Mouse (Mus musculus) testis, adult 2 months (tissue): ENCODE data around the gene Gm6904.

ENCODE experiments used
- CTCF ChIP-seq: fragments of 200-500 bp; IDR thresholded peaks from 2 replicates; pipeline ENCODE4 v1.5.1; 2012; ENCODE audit warnings: low read depth, mild to moderate bottlenecking, inconsistent platforms, low read length, moderate library complexity; ENCODE audit not compliant: control insufficient read depth, insufficient read depth, insufficient replicate concordance
- POLR2A ChIP-seq: fragments of 200-500 bp; IDR thresholded peaks from 2 replicates; pipeline ENCODE4 v1.6.1; 2012; ENCODE audit warnings: low read depth, mild to moderate bottlenecking, inconsistent platforms, low read length, moderate library complexity; ENCODE audit not compliant: control insufficient read depth

DNA sequence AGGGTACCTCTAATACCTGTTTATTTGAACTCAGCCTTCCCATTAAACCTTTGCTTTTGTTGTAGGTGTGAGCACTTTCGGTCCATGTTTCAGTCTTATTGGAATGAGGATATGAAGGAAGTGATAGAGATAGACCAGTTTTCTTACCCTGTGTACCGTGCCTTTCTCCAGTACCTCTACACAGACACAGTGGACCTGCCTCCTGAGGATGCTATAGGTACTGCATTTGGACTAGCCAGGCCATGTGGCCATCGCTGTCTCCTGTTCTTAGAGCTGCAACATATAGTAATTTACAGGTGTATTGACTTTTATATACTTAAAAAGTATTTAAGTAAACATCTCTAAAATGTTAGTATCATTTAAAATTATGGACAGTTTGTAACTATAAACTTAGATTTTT is 30.2 kb downstream of the Gm6904 start:
- TF ChIP-seq POLR2A = no peak
- no peak for TF ChIP-seq CTCF
